Mouse (Mus musculus): ENCODE measurements at regions not wholly inside any gene's neighbourhood (a gene's known extent, or its start where the extent isn't known, plus 50 kb on each side); places are given as distances from the start of the nearest gene placed in this dataset.

DNA sequence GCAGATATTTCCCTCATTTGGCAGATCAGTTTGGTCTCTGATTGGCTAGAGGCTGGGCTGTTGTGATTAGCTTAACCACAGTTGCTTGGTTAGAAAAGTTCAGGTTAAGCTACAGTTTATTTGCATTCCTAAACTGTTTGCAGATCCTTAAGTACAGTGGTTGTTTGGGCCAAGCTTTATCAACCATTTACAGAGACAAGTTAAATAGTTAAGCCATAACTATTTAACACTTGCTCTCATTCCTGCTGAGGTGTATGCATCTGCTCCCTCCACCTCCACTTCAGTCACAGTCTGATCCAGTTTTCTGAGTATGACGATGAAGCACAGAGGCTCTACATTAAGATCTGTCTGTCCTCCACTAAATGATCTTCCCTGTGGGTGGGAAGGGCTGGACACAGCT is 58.6 kb upstream of the Gdf10 start:
- no peak for DNase-seq (ENCODE audit: low spot score)
- no peak overlapping the region for H3K9ac ChIP-seq (ENCODE audit: low read length)
- WGBS = 89% methylated on average over 1 of the region's 1 CpGs
- no peaks in the 10 kb centered on the region for H3K4me1 ChIP-seq (ENCODE audit: control insufficient read depth, insufficient read depth, low read length)
- no peaks in the 10 kb centered on the region for H3K36me3 ChIP-seq (ENCODE audit: control insufficient read depth, insufficient read depth, low read length)
- H3K27ac ChIP-seq (ENCODE audit: low read depth, low read length) = no peak overlapping the region
- ATAC-seq = no peak
- H3K4me2 ChIP-seq (ENCODE audit: low read length) = no peak overlapping the region
- no peak overlapping the region for H3K4me3 ChIP-seq (ENCODE audit: low read depth, low read length)
- H3K27me3 ChIP-seq (replicated peaks; ENCODE audit: control insufficient read depth, insufficient read depth, low read length) = no peaks in the 10 kb centered on the region
- H3K9me3 ChIP-seq (replicated peaks; ENCODE audit: control insufficient read depth, low read length) = no peaks in the 10 kb centered on the region

GRCm38 (mm10) chr14:33865746-33866145 is 57.6 kb upstream of the Gdf10 start:
- Histone ChIP-seq H3K9me3 (replicated peaks; ENCODE audit: control insufficient read depth, low read length) (no peaks in the 10 kb centered on the region), H3K4me3 (ENCODE audit: low read depth, low read length) (no peak overlapping the region), H3K36me3 (ENCODE audit: control insufficient read depth, insufficient read depth, low read length) (no peaks in the 10 kb centered on the region), H3K27ac (ENCODE audit: low read depth, low read length) (no peak overlapping the region), H3K9ac (ENCODE audit: low read length) (no peak overlapping the region), H3K4me2 (ENCODE audit: low read length) (no peak overlapping the region), H3K27me3 (replicated peaks; ENCODE audit: control insufficient read depth, insufficient read depth, low read length) (no peaks in the 10 kb centered on the region), H3K4me1 (ENCODE audit: control insufficient read depth, insufficient read depth, low read length) (no peaks in the 10 kb centered on the region)
- 82% methylated on average over 2 of the region's 2 CpGs for WGBS
- ATAC-seq (no peak), DNase-seq (ENCODE audit: low spot score) (no peak)

- H3K4me2 ChIP-seq (ENCODE audit: low read length) = no peak overlapping the region
Measured at GRCm38 (mm10) chr14:33867674-33868073, 55.7 kb upstream of the Gdf10 start.

More at GRCm38 (mm10) chr14:33867674-33868073, 55.7 kb upstream of the Gdf10 start:
- DNase-seq (ENCODE audit: low spot score) (no peak), ATAC-seq (no peak)
- Histone ChIP-seq H3K36me3 (ENCODE audit: control insufficient read depth, insufficient read depth, low read length) (no peaks in the 10 kb centered on the region), H3K9me3 (replicated peaks; ENCODE audit: control insufficient read depth, low read length) (no peaks in the 10 kb centered on the region), H3K4me3 (ENCODE audit: low read depth, low read length) (no peak overlapping the region), H3K27me3 (replicated peaks; ENCODE audit: control insufficient read depth, insufficient read depth, low read length) (no peaks in the 10 kb centered on the region), H3K27ac (ENCODE audit: low read depth, low read length) (no peak overlapping the region), H3K4me1 (ENCODE audit: control insufficient read depth, insufficient read depth, low read length) (no peaks in the 10 kb centered on the region), H3K9ac (ENCODE audit: low read length) (no peak overlapping the region)
- WGBS = 83% methylated on average over 3 of the region's 3 CpGs

Data from forebrain, embryonic 14.5 days (tissue).